Mouse (Mus musculus): ENCODE results near the gene Trdn. TPM values are rescaled to one million over a fixed set of nuclear protein-coding genes. Genes with fewer than 3 reads are reported as not detected.

The Trdn gene
- polyA plus RNA-seq, 1 experiment: 5.5 TPM

- peak; percentile 2 to 25 for DNase-seq (ENCODE audit: extremely low spot score in 1 of 2, low spot score in 1 of 2)
Observed at GRCm38 (mm10) chr10:33366521-33366920, 286.2 kb downstream of the Trdn start.

GRCm38 (mm10) chr10:33370534-33370933 lies 290.2 kb downstream of the Trdn start:
- DNase-seq (ENCODE audit: extremely low spot score in 1 of 2, low spot score in 1 of 2): no peak

GRCm38 (mm10) chr10:33375474-33376029 lies 295.2 kb downstream of the Trdn start:
- DNase-seq (ENCODE audit: extremely low spot score in 1 of 2, low spot score in 1 of 2): no peak

Other genes with a start within 250 kb of the Trdn start
- gene Nkain2, start 190.1 kb upstream of the Trdn start, polyA plus RNA-seq (2012; rRNA removed): 30.1 and 38.2 TPM in 2 replicates